Mouse (Mus musculus) adrenal gland, postnatal 10 days (tissue): ENCODE measurements at regions not wholly inside any gene's neighbourhood (a gene's known extent, or its start where the extent isn't known, plus 50 kb on each side); places are given as distances from the start of the nearest gene placed in this dataset.

Experiments
- DNase-seq: peaks from one replicate; pipeline ENCODE4 v3.0.0; 2021; ENCODE audit warnings: mixed read lengths

DNA sequence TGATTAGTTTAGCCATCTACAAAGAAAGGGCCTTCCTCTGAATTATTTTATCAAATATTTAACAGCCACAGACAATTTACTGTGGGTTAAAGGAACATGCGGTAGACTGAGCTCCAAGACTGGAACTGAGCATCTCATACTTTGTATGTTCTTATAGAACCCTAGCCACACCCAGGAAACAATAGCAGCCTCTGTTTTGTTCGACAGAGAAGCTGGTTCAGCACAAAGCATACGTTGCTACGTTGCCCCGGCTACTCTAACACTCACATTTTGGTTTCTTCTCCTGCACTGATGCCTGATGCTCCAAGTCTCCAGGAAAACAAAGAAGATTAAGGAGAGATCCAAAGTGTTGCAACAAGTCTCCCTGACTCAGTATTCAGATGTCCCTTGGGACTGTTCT is 189.5 kb upstream of the 4930412O13Rik start:
- DNase-seq: no peak

GRCm38 (mm10) chr2:9691906-9692305 is 189.1 kb upstream of the 4930412O13Rik start:
- no peak for DNase-seq

GRCm38 (mm10) chr2:9693351-9693750 is 187.7 kb upstream of the 4930412O13Rik start:
- no peak for DNase-seq

DNA sequence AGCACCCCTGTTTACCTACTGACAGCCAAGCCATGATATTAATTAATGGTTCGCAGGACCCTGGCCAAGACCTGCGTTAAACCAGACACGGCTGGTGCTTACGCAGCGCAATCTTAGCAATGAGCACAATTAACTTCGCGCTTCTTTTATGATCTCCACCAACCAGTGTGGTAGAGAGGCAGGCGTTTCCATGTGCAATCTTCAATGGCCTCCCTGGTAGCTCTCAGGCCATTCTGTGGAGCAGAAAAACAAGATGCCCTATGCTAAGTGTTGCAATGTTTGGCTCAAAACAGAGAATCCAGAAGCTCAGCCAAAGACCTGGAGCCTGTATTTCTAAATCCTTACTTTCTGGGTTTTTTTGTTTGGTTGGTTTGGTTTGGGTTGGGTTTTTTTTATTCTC is 186.9 kb upstream of the 4930412O13Rik start:
- no peak for DNase-seq

DNA sequence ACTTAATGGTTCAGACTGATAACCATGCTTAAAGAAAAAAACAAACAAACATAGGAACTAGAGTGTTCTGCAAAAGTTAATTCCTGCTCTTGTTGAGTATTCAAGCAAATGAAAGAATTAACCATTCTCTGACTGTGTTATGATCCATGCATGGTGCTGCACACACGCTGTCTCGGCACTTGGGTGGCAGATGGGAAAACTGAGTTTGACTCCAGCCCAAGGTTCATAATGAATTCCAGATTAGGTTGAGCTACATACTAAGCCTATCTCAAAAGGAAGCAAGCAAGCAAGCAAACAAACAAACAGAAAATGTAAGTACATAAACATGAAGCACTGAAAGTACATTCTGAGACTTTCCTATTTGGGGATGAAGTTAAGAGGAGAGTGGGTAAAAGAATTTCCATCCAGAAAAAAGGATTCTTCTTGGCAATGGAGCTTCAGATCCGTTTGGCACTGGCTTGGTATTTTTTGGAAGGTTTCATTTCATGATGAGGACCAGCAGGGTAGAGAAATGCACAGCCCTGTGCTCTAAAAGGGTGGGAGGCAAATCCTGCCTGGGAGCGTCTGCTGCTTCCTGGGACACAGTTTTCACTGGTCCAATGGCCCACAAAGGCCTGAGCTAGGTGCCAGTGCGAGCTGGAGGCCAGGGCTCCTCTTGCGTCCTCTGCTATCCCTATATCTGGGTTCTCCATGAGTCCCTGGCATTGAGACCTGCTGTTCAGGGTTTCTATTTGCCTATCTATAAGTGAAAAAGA is 183.3 kb upstream of the 4930412O13Rik start:
- DNase-seq: no peak

DNA sequence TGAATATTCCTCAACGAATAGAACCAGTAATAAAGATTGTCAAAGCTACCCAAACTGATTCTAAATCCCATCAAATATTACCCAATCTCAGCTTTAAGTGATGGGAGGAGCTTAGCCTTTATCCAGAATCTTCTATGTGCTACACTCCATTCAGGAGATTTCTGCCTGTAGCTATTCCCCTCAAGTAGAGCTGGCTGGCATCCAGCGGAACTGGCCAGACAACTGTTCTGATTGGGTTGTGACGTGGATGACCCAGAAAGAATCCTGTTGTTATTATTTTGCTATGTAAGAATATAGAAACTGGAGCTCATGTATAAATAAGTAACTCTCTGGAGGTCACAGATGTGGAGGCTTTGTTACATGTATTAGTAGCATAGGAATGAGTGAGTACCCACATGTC is 176.8 kb upstream of the 4930412O13Rik start:
- DNase-seq: no peak

- peak; percentile 50 for DNase-seq
These were observed 171.6 kb upstream of the 4930412O13Rik start for GRCm38 (mm10) chr2:9709466-9709865.

GRCm38 (mm10) chr2:9717904-9718303 is 163.1 kb upstream of the 4930412O13Rik start:
- DNase-seq: no peak

DNA sequence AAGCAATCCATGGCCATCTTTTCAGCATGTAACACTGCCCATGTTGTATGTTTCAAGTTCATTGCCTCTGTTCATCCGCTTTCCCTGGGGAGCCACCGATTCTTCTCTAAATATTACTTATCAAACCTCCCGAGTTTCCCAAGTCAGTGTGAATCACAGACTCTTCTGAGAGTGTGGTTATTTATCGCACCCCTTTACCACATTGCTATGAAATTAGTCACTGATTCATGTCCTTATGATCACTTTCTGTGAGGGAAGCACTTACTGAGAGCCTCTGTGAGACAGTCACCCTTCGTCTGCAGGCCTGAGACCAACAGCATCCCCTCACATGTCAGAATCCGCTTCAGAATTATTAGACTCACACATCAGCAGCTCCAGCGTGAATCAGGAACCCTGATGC is 147.8 kb upstream of the 4930412O13Rik start:
- no peak for DNase-seq

- DNase-seq: peak; percentile 13
These were observed 136.9 kb upstream of the 4930412O13Rik start for GRCm38 (mm10) chr2:9744181-9744580.

GRCm38 (mm10) chr2:9749829-9750788 is 130.9 kb upstream of the 4930412O13Rik start:
- DNase-seq: peak; percentile 11

DNA sequence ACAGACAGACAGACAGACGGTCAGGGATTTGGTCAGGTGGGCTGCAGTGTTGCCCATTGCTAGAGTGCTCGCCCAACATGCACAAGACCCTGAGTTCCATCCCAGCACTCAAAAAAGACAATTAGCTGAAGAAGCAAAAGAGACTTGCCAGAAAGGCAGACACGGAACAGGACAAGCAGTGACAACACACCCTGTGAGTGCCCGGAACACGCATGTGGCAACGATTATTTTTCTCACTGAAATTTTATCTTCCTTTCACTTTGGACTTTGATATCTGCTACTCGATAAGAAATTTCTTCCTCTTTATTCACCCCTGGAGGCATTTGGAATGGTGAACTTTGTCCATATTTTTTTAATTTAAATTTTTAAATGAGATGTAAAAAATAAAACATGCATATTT is 127.4 kb upstream of the 4930412O13Rik start:
- no peak for DNase-seq

- no peak for DNase-seq
These were observed 126.9 kb upstream of the 4930412O13Rik start for GRCm38 (mm10) chr2:9754153-9754552.

- peak; percentile 47 for DNase-seq
These were observed 123.2 kb upstream of the 4930412O13Rik start for GRCm38 (mm10) chr2:9757770-9758420.

DNA sequence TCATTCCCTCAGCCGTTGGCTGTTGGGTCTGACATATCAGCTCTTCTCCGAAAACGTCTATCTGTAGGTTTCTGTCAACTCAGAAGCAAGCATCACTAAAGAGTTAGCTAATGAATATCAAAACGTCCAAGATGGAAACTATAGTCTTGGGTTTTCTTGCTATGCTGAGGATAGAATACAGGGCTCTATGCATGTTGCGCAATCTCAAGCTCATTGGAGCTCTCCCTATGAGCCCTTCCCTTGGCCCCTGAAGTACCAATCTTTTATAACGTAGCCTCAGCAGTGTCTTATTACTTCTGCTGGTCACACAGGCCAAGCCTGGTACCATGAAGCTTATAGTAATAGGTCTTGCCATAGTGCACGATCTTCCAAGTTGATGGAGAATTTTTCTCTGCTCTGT is 122.1 kb upstream of the 4930412O13Rik start:
- no peak for DNase-seq

GRCm38 (mm10) chr2:9759389-9760104 is 121.5 kb upstream of the 4930412O13Rik start:
- DNase-seq: no peak

- no peak for DNase-seq
These were observed 100.9 kb upstream of the 4930412O13Rik start for GRCm38 (mm10) chr2:9780159-9780558.

GRCm38 (mm10) chr2:9782698-9783097 is 98.4 kb upstream of the 4930412O13Rik start:
- no peak for DNase-seq

GRCm38 (mm10) chr2:9791970-9792369 is 89.1 kb upstream of the 4930412O13Rik start:
- no peak for DNase-seq

- DNase-seq: no peak
These were observed 88.7 kb upstream of the 4930412O13Rik start for GRCm38 (mm10) chr2:9792381-9792780.

DNA sequence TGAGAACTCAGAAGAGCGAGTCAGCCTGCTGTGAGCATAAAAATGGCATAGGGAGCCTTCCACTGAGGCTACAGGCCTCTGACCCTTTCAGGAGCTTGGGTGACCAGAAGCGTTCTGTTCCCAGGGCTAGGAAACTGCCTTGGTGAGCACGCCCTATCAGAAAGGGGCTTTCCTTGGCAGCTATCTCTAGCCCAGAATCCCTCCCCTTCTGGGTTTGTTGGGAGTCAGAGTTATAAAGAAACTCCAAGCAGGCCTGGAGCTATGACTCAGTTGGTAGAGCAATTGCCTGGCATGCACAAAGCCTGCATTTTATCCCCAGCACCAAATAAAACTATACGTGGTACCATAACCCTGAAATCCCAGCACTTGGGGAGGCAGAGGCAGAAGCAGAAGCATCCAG is 85.7 kb upstream of the 4930412O13Rik start:
- DNase-seq: no peak

DNA sequence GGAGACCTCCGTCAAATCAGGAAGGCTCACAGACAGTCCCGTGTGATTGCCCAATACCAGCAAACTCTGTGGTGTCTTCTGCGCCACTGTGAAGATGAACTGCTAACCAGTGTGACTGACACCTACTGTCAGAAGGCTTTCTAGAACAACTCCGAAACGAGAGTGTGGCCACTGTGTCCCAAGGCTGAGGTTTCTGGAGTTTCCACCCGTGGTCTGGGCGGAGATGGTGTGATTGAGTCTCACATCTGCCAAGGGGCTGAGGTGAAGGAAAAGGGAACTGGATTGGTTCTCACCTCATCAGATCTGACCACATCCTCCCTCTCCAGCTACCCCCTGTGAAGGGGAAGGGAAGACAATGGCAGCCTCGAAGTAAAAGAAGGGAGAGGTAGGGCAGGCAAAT is 79.6 kb upstream of the 4930412O13Rik start:
- no peak for DNase-seq
